Mouse (Mus musculus) kidney, embryonic 16.5 days (tissue): Measurements from ENCODE around the gene Vsx1. TPM values are rescaled to one million over a fixed set of nuclear protein-coding genes. Genes with fewer than 3 reads are reported as not detected.

Experiments used
- ATAC-seq: fragments of 200-750 bp; cut with Nextera tagmentation; 2 replicates; pipeline ENCODE4 v1.8.0; 2017; ENCODE audit warnings: moderate TSS enrichment; ENCODE audit not compliant: low FRiP score, low TSS enrichment
- H3K27ac ChIP-seq: fragments of 300-500 bp; sonication (generic); 2 replicates; pipeline ENCODE4 v1.5.1; 2014; ENCODE audit warnings: low read length
- H3K27me3 ChIP-seq: fragments of 300-500 bp; sonication (generic); 2 replicates; pipeline ENCODE4 v1.6.1; 2014; ENCODE audit warnings: low read length, control low read depth, mixed read lengths; ENCODE audit not compliant: insufficient read depth
- H3K36me3 ChIP-seq: fragments of 300-500 bp; sonication (generic); 2 replicates; pipeline ENCODE4 v1.6.1; 2014; ENCODE audit warnings: low read length, control low read depth, mixed read lengths; ENCODE audit not compliant: insufficient read depth
- H3K4me1 ChIP-seq: fragments of 300-500 bp; sonication (generic); 2 replicates; pipeline ENCODE4 v1.6.1; 2014; ENCODE audit warnings: low read length, control low read depth, mixed read lengths; ENCODE audit not compliant: insufficient read depth
- H3K4me2 ChIP-seq: fragments of 300-500 bp; sonication (generic); replicated peaks from 2 replicates; pipeline ENCODE4 v1.6.1; 2014; ENCODE audit warnings: low read depth, low read length
- H3K4me3 ChIP-seq: fragments of 300-500 bp; sonication (generic); 2 replicates; pipeline ENCODE4 v1.5.1; 2014; ENCODE audit warnings: mild to moderate bottlenecking, low read length
- H3K9ac ChIP-seq: fragments of 300-500 bp; sonication (generic); replicated peaks from 2 replicates; pipeline ENCODE4 v1.6.1; 2014; ENCODE audit warnings: low read length
- H3K9me3 ChIP-seq: fragments of 300-500 bp; sonication (generic); 2 replicates; pipeline ENCODE4 v1.6.1; 2016; ENCODE audit warnings: low read length, control low read depth
- WGBS: fragments of 180-500 bp; shearing (Covaris S2); extraction: QIAGEN DNeasy Blood & Tissue Kit; methylation state at CpG from one replicate; pipeline ENCODE4 v1.1.7; 2014; 5-methylcytosine and 5-hydroxymethylcytosine counted together
- polyA plus RNA-seq: library from polyadenylated mRNA; unstranded; fragments of >200 nt; fragmentation: Nextera tagmentation; extraction: Ambion mirVana; gene quantifications from 2 replicates; pipeline ENCODE4 v1.2.1, GENCODE M21; 2015

Vsx1 gene
- polyA plus RNA-seq, 1 experiment from 2014 or later = not detected

DNA sequence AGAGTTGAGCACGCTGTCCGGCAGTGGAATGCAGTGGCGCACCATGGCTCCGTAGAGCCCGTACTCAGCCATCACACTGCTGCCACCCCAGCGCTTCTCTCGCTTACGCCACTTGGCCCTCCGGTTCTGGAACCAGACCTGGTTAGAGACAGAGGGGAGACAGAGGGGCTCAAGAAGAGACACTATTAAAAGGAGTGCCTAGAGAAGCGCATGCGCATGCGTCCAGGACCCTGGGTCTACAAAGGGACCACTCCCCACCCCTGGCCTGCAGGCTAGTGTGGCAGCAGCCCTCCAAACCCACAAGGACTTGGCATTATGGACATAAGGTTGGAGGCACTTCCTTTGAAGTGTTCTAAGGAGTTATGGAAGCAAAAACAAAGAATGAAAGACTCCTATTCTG lies 4.7 kb downstream of the Vsx1 start:
- Histone ChIP-seq H3K27me3 (peaks cover 39% of the 10 kb centered on the region), H3K9me3 (no peaks in the 10 kb centered on the region), H3K4me1 (peaks cover 7% of the 10 kb centered on the region), H3K27ac (no peak overlapping the region), H3K9ac (no peak overlapping the region), H3K4me3 (no peak overlapping the region), H3K4me2 (no peak overlapping the region), H3K36me3 (no peaks in the 10 kb centered on the region)
- ATAC-seq = no peak
- 91% methylated on average over 12 of the region's 12 CpGs for WGBS

DNA sequence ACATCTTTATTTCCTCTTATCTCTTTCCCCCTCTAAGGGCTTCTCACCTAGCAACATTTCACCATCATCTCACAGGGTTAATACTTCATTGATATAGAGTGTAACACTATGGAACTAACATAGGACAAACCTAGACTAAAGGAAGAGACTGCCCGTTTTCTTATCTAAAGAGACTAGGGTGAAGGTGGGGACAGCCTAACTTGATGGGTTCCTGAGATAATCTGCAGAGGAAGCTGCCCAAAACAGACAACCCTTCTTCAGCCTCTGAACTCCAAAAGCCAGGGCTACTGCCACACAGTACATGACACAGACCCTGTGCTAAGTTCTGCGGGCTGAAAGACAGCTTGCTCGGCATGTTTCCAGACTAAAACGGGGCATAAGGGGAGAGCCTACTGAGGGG lies 7.6 kb downstream of the Vsx1 start:
- no peak for ATAC-seq
- Histone ChIP-seq H3K4me1 (no peaks in the 10 kb centered on the region), H3K4me2 (no peak overlapping the region), H3K9me3 (no peaks in the 10 kb centered on the region), H3K9ac (no peak overlapping the region), H3K27me3 (peaks cover 14% of the 10 kb centered on the region), H3K27ac (no peak overlapping the region), H3K4me3 (no peak overlapping the region), H3K36me3 (no peaks in the 10 kb centered on the region)
- 64% methylated on average over 4 of the region's 4 CpGs for WGBS

DNA sequence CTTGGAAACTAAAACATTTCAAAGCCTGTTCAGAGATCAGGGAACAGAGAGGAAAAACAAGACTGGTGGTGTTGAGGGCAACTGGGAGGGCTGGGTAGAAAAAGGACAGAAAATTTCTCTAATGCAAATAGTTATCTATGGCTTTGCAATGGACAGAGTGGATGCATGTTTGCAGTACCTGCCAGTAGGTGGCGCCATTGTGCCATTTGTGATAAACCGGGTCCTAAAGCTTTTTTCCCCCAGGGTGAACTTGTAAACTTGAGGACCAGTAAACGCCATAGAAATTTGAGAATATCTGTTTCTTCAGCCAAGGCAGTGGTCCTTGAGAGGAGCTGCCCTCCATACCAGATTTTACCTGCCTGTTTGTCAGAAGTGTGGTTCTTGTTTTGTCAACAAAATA lies 10.8 kb downstream of the Vsx1 start:
- H3K4me2 ChIP-seq = no peak overlapping the region
- ATAC-seq = no peak
- WGBS = 0% methylated on average over 3 of the region's 3 CpGs
- no peaks in the 10 kb centered on the region for H3K9me3 ChIP-seq
- H3K36me3 ChIP-seq = no peaks in the 10 kb centered on the region
- H3K4me3 ChIP-seq = no peak overlapping the region
- H3K4me1 ChIP-seq = no peaks in the 10 kb centered on the region
- H3K27ac ChIP-seq = no peak overlapping the region
- H3K9ac ChIP-seq = no peak overlapping the region
- no peaks in the 10 kb centered on the region for H3K27me3 ChIP-seq

DNA sequence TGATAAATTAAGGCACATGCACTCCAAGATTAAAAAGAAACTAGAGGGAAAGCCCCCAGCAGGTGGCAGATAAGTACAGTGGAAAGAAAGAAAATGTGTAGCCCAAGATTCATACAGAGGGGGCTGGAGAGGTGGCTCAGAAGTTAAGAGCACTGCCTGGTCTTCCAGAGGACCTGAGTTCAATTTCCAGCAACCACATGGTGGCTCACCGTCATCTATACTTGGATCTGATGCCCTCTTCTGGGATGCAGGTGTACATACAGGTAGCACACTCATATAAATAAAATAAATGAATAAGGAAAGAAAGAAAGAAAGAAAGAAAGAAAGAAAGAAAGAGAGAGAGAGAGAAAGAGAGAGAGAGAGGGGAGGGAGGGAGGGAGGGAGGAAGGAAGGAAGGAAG lies 13.6 kb downstream of the Vsx1 start:
- H3K36me3 ChIP-seq = no peaks in the 10 kb centered on the region
- no peak overlapping the region for H3K4me3 ChIP-seq
- H3K9ac ChIP-seq = no peak overlapping the region
- no peaks in the 10 kb centered on the region for H3K27me3 ChIP-seq
- H3K4me2 ChIP-seq = no peak overlapping the region
- H3K4me1 ChIP-seq = no peaks in the 10 kb centered on the region
- no peak for ATAC-seq
- WGBS = 6% methylated on average over 1 of the region's 1 CpGs
- no peaks in the 10 kb centered on the region for H3K9me3 ChIP-seq
- H3K27ac ChIP-seq = no peak overlapping the region

DNA sequence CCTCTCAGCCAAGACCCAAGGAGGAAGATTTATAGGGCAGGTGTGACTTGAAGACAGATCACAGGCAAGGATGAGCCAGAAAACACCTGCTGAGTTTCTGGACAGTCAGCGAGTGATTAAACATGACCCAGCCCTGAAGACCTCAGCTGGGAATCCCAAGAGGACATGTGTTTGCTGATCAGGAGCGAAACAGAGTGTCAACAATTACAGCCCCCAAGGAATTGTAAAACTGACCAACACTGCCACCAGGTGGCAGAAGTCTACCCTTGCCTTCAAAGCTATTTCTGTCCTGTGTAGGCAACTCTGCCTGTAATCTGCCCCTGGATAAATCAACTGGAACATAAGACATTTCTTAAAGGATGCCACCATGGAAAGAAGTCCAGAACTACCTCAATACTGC lies 14.3 kb downstream of the Vsx1 start:
- H3K27me3 ChIP-seq = no peaks in the 10 kb centered on the region
- no peak overlapping the region for H3K9ac ChIP-seq
- H3K4me3 ChIP-seq = no peak overlapping the region
- H3K36me3 ChIP-seq = no peaks in the 10 kb centered on the region
- H3K9me3 ChIP-seq = no peaks in the 10 kb centered on the region
- H3K4me1 ChIP-seq = no peaks in the 10 kb centered on the region
- peak; percentile 53; the same call in 1 of the 2 replicates for ATAC-seq
- whole genome bisulfite sequencing = 4% methylated on average over 2 of the region's 2 CpGs
- no peak overlapping the region for H3K27ac ChIP-seq
- no peak overlapping the region for H3K4me2 ChIP-seq

DNA sequence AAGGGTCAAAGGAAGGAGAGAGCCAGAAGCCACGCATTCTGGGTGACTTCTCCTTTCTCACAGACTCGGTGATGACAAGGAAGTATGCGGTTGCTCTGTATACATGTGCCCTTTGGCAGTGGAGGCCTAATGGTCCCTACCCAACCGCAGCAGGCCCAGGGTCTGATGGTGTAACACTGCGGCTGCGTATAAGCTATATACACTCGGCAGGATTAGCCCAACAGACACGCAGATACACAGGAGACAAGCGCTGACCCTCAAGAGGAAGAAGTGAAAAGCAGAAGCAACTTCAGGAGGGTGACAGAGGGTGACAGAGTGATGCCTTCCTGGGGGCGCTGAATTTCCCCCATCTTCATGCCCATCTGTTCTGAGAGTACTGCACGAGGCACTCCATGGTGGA lies 15.2 kb downstream of the Vsx1 start:
- 80% methylated on average over 11 of the region's 11 CpGs for WGBS
- H3K4me3 ChIP-seq = no peak overlapping the region
- ATAC-seq = no peak
- H3K4me2 ChIP-seq = no peak overlapping the region
- H3K36me3 ChIP-seq = no peaks in the 10 kb centered on the region
- no peaks in the 10 kb centered on the region for H3K9me3 ChIP-seq
- H3K4me1 ChIP-seq = no peaks in the 10 kb centered on the region
- H3K9ac ChIP-seq = no peak overlapping the region
- H3K27ac ChIP-seq = no peak overlapping the region
- H3K27me3 ChIP-seq = no peaks in the 10 kb centered on the region

DNA sequence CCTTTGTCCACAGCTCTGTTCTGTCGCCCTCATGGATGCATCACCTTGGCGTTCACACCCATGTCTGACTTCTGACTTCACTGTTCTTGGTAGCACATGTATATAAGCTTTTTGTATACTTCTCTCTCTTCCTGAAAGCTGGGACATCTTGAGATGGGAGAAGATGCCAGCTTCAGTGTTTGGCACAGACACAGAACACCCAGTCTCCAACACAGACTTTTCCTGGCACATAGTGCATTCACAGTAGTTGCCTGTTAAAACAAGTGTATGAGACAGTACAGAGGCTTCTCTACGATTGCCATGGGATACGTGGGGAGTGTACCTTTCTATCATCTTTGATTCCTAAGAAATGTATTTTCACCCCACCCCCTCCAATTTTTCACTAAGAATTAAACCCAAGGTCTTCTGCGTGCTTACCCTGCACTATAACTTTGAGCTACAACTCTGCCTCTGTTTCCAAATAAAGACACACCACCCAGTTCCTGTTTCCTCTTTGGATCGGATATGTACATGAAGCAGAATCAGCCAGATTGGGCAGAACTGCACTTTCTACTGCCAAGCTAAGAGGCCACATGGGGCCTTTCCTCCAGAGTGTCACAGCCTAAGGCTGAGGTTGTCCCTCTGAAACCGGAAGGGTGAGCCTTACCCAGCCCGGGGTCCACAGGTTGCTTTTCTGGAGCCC lies 17.4 kb downstream of the Vsx1 start:
- Histone ChIP-seq H3K36me3 (no peaks in the 10 kb centered on the region), H3K4me1 (peaks cover 10% of the 10 kb centered on the region), H3K27ac (no peak overlapping the region), H3K4me2 (no peak overlapping the region), H3K9ac (no peak overlapping the region), H3K9me3 (no peaks in the 10 kb centered on the region), H3K27me3 (peaks cover 5% of the 10 kb centered on the region; the same call in 1 of the 2 replicates), H3K4me3 (no peak overlapping the region)
- WGBS = 72% methylated on average over 8 of the region's 8 CpGs
- ATAC-seq = no peak

DNA sequence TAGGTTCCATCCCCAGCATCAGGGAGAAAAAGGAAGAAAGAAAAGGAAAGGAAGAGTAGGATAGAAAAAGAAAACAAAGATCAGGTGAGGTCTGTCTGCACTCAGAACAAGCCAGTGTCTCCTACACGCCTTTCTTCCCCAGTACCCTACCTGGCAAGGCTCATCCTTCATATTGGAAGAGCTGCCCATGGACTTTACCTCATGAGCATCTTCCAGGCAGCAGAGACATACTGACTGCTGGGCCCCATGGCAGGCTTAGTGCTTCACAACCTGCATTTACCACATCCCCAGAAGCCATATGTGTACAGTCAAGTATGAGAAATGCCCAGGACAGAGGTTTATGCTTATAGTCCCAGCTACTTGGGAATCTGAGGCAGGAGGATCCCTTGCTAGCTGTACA lies 18.2 kb downstream of the Vsx1 start:
- Histone ChIP-seq H3K27me3 (peaks cover 5% of the 10 kb centered on the region), H3K4me3 (no peak overlapping the region), H3K4me1 (peaks cover 10% of the 10 kb centered on the region), H3K4me2 (no peak overlapping the region), H3K27ac (no peak overlapping the region), H3K9ac (no peak overlapping the region), H3K36me3 (no peaks in the 10 kb centered on the region), H3K9me3 (no peaks in the 10 kb centered on the region)
- no peak for ATAC-seq
- 87% methylated on average over 1 of the region's 1 CpGs for WGBS

DNA sequence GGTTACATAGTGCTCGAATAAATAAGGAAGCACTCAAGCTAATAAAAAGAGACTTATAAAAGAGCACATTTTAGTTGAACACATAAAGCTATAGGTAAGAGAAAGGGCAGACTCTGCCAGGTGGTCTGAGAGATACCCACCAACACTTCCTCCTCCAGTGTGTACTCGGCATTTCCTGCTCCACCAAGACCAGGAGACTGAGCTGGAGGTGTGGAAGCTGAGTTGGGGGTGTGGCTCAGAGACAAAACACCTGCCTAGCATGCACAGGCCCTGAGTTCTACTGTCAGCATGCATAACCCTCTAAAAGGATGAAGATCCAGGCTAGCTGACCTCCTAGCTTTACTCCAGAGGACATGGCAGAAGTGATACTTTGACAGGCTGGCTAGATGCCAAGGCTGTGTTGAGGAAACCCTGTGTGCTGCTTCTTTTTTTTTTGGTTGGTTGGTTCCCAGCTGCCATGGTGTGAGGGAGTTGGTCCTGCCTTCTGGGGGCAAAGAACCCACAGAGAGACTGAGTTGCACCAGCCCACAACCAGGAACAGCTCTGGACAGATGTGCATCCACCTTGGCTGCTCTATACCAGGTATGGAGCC lies 19.6 kb downstream of the Vsx1 start:
- WGBS = 57% methylated on average over 2 of the region's 2 CpGs
- Histone ChIP-seq H3K9me3 (no peaks in the 10 kb centered on the region), H3K36me3 (no peaks in the 10 kb centered on the region), H3K4me3 (no peak overlapping the region), H3K4me1 (peaks cover 10% of the 10 kb centered on the region), H3K27ac (no peak overlapping the region), H3K27me3 (peaks cover 6% of the 10 kb centered on the region), H3K4me2 (no peak overlapping the region), H3K9ac (no peak overlapping the region)
- no peak for ATAC-seq

DNA sequence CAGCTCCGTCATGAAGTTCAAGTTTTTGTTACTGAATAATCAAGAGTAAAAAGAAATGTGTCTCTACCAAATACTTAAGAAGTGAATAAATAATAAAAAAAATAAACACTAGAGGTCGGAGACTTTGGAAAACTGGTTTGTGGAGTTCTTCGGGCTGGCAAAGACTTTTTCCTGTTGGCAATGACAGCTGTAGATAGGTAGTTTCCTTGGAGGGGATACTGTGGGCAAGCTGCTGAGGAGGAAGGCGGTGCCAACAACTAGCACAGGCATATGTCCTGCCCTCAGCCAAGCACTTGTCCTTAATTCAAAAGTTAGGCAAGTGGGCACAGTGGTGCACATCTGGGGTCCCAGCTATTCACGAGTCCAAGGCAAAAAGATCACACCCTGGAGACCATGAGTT lies 20.2 kb downstream of the Vsx1 start:
- Histone ChIP-seq H3K4me2 (peak overlapping the region; percentile 94; the same call in 1 of the 2 replicates), H3K36me3 (no peaks in the 10 kb centered on the region), H3K4me1 (peaks cover 10% of the 10 kb centered on the region), H3K9ac (no peak overlapping the region), H3K27ac (no peak overlapping the region), H3K27me3 (peaks cover 6% of the 10 kb centered on the region), H3K9me3 (no peaks in the 10 kb centered on the region), H3K4me3 (no peak overlapping the region)
- WGBS = 73% methylated on average over 5 of the region's 5 CpGs
- ATAC-seq = no peak
